Mouse (Mus musculus) stomach, postnatal 0 days (tissue): ENCODE data around the gene Ccpg1os. TPM values are rescaled to one million over a fixed set of nuclear protein-coding genes. Genes with fewer than 3 reads are reported as not detected.

Source experiments
- ATAC-seq: fragments of 200-750 bp; cut with Nextera tagmentation; 2 replicates; pipeline ENCODE4 v1.8.0; 2017; ENCODE audit not compliant: low FRiP score, low TSS enrichment
- DNase-seq: peaks from one replicate; pipeline ENCODE4 v3.0.0-alpha.2; 2016; ENCODE audit warnings: low spot score
- H3K27ac ChIP-seq: fragments of 300-500 bp; sonication (generic); replicated peaks from 2 replicates; pipeline ENCODE4 v1.5.1; 2014; ENCODE audit warnings: mild to moderate bottlenecking, control low read depth
- H3K27me3 ChIP-seq: fragments of 300-500 bp; sonication (generic); 2 replicates; pipeline ENCODE4 v1.6.1; 2014; ENCODE audit warnings: low read length; ENCODE audit not compliant: control insufficient read depth, insufficient read depth
- H3K36me3 ChIP-seq: fragments of 300-500 bp; sonication (generic); 2 replicates; pipeline ENCODE4 v1.6.1; 2014; ENCODE audit warnings: low read length, mixed read lengths; ENCODE audit not compliant: control insufficient read depth, insufficient read depth
- H3K4me1 ChIP-seq: fragments of 300-500 bp; sonication (generic); replicated peaks from 2 replicates; pipeline ENCODE4 v1.6.1; 2014; ENCODE audit warnings: antibody characterized with exemption; ENCODE audit not compliant: control insufficient read depth, insufficient read depth
- H3K4me2 ChIP-seq: fragments of 300-500 bp; sonication (generic); replicated peaks from 2 replicates; pipeline ENCODE4 v1.6.1; 2014; ENCODE audit warnings: low read depth, mild to moderate bottlenecking, control low read depth, moderate library complexity
- H3K4me3 ChIP-seq: fragments of 300-500 bp; sonication (generic); 2 replicates; pipeline ENCODE4 v1.5.1; 2014; ENCODE audit warnings: low read depth, low read length, control low read depth
- H3K9ac ChIP-seq: fragments of 300-500 bp; sonication (generic); 2 replicates; pipeline ENCODE4 v1.6.1; 2014; ENCODE audit warnings: mild to moderate bottlenecking, low read length, control low read depth, mixed read lengths
- H3K9me3 ChIP-seq: fragments of 300-500 bp; sonication (generic); 2 replicates; pipeline ENCODE4 v1.6.1; 2016; ENCODE audit warnings: low read length; ENCODE audit not compliant: control insufficient read depth
- CTCF ChIP-seq: IDR thresholded peaks from 2 replicates; pipeline ENCODE4 v1.5.1; 2016; ENCODE audit warnings: antibody characterized with exemption, low read depth, mild to moderate bottlenecking, moderate library complexity
- EP300 ChIP-seq: optimal IDR thresholded peaks from 2 replicates; pipeline ENCODE3; 2016; ENCODE audit warnings: antibody characterized with exemption
- WGBS: fragments of 180-500 bp; shearing (Covaris S2); extraction: QIAGEN DNeasy Blood & Tissue Kit; methylation state at CpG from one replicate; pipeline ENCODE4 v1.1.7; 2014; 5-methylcytosine and 5-hydroxymethylcytosine counted together
- polyA plus RNA-seq: library from polyadenylated mRNA; unstranded; fragments of >200 nt; fragmentation: Nextera tagmentation; extraction: Ambion mirVana; gene quantifications from 2 replicates; pipeline ENCODE4 v1.2.1, GENCODE M21; 2015

Gene Ccpg1os
- polyA plus RNA-seq, 1 experiment from 2014 or later: 10.6 TPM

DNA sequence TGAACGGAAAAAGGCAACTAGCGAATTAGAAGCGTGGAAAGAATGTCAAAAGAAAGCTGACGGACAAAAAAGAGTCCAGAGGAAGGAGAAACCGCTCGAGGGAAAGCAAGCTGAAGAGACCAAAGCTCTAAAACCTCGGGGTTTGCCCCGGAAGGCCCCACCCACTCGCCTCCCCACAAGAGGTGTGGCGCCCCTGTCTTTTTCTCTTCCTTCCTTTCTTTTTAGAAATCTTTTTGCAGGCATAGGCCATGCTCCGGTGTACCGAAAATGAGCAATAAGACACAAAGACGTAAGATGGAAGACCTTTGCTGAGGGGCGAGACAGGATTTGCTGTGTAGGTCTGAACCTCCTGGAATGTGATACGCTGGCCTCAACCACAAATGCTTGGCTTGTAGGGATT, 23.2 kb downstream of the Ccpg1os start:
- ATAC-seq: no peak

DNA sequence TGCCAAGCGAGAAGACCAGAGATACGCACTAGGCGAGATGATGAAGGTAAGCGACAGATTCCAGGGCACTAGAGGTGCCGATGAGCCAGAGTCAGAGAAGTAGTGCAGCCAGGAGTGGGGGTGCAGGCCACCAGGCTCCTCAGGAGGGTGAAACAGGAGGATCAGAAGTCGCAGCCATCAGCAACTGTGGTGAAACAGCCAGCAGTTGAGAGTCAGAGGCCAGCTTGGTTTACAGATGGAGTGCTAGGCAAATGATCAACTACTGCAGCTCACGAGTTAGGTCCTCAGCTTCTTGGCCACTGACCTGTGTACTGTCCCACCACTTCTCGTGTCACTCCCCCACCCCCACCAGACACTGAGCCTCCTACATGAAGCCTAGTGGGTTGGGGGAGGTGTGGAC, 23.8 kb downstream of the Ccpg1os start:
- WGBS: 70% methylated on average over 8 of the region's 8 CpGs
- no peak for TF ChIP-seq CTCF
- no peak for TF ChIP-seq EP300
- Histone ChIP-seq H3K36me3 (no peaks in the 10 kb centered on the region), H3K9ac (no peak overlapping the region), H3K4me1 (no peaks in the 10 kb centered on the region), H3K4me2 (no peak overlapping the region), H3K27ac (no peak overlapping the region), H3K27me3 (no peaks in the 10 kb centered on the region), H3K4me3 (no peak overlapping the region), H3K9me3 (no peaks in the 10 kb centered on the region)
- no peak for ATAC-seq
- no peak for DNase-seq

More for the DNA sequence above, 23.2 kb downstream of the Ccpg1os start:
- no peak overlapping the region for H3K9ac ChIP-seq
- no peak overlapping the region for H3K4me3 ChIP-seq
- no peaks in the 10 kb centered on the region for H3K27me3 ChIP-seq
- 74% methylated on average over 15 of the region's 15 CpGs for WGBS
- no peak overlapping the region for H3K27ac ChIP-seq
- TF ChIP-seq CTCF (no peak), EP300 (no peak)
- H3K4me1 ChIP-seq: no peaks in the 10 kb centered on the region
- no peaks in the 10 kb centered on the region for H3K9me3 ChIP-seq
- H3K36me3 ChIP-seq: no peaks in the 10 kb centered on the region
- H3K4me2 ChIP-seq: no peak overlapping the region
- DNase-seq: no peak

GRCm38 (mm10) chr9:72958521-72959450, 26.4 kb downstream of the Ccpg1os start, which contains the start of the genes Dyx1c1 and Gm44503:
Dyx1c1 (plus strand) TSS chr9:72958785.
Gm44503 (plus strand) TSS chr9:72958852.
- 2% methylated on average over 43 of the region's 43 CpGs for WGBS
- Histone ChIP-seq H3K4me2 (peak within 1 kb of the TSS; percentile 63), H3K9ac (peak within 1 kb of the TSS; percentile 53), H3K4me1 (no peaks in the 10 kb centered on the region), H3K27ac (no peak within 1 kb of the TSS), H3K9me3 (no peaks in the 10 kb centered on the region), H3K4me3 (peak within 1 kb of the TSS; percentile 58), H3K36me3 (no peaks in the 10 kb centered on the region), H3K27me3 (no peaks in the 10 kb centered on the region)
- ATAC-seq: peak; percentile 87
- DNase-seq: peak; percentile 82
- TF ChIP-seq EP300: no peak
- TF ChIP-seq CTCF: peak; percentile 18

- ATAC-seq (0 out of 2 replicates have a peak, but pooled peaks have one; percentile 52), DNase-seq (peak; percentile 41)
- no peak overlapping the region for H3K27ac ChIP-seq
- TF ChIP-seq CTCF (peak; percentile 82), EP300 (no peak)
- no peak overlapping the region for H3K9ac ChIP-seq
- no peak overlapping the region for H3K4me3 ChIP-seq
- 26% methylated on average over 1 of the region's 1 CpGs for WGBS
- no peaks in the 10 kb centered on the region for H3K4me1 ChIP-seq
- H3K4me2 ChIP-seq: no peak overlapping the region
- no peaks in the 10 kb centered on the region for H3K9me3 ChIP-seq
- no peaks in the 10 kb centered on the region for H3K27me3 ChIP-seq
- no peaks in the 10 kb centered on the region for H3K36me3 ChIP-seq
These were observed 29.6 kb downstream of the Ccpg1os start for GRCm38 (mm10) chr9:72955546-72955945.

DNA sequence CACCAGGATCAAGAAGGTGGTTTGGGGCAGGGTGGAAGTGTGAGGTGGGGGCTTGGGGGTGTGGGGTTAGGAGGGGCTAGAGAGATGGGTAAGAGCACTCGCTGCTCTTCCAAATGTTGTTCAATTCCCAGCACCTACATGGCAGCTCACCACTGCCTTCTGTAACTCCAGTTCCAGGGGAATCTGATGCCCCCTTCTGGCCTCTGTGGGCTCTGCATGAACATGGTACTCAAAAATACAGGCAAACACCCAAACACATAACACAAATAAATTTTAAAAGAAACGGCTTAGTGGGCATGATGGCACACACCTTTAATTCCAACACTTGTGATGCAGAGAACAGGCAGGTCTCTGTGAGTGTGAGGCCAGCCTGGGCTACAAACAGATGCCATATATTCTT, 30.4 kb downstream of the Ccpg1os start:
- no peak overlapping the region for H3K27ac ChIP-seq
- ATAC-seq: no peak
- H3K4me2 ChIP-seq: no peak overlapping the region
- no peaks in the 10 kb centered on the region for H3K9me3 ChIP-seq
- no peaks in the 10 kb centered on the region for H3K36me3 ChIP-seq
- H3K9ac ChIP-seq: no peak overlapping the region
- H3K4me3 ChIP-seq: no peak overlapping the region
- 54% methylated on average over 2 of the region's 2 CpGs for WGBS
- no peaks in the 10 kb centered on the region for H3K27me3 ChIP-seq
- TF ChIP-seq EP300 (no peak), CTCF (peak; percentile 58)
- H3K4me1 ChIP-seq: no peaks in the 10 kb centered on the region
- peak; percentile 21 for DNase-seq

GRCm38 (mm10) chr9:72949572-72949971, 35.6 kb downstream of the Ccpg1os start:
- no peak overlapping the region for H3K4me2 ChIP-seq
- H3K27me3 ChIP-seq: no peaks in the 10 kb centered on the region
- H3K4me1 ChIP-seq: no peaks in the 10 kb centered on the region
- no peak overlapping the region for H3K9ac ChIP-seq
- DNase-seq (no peak), ATAC-seq (no peak)
- no peak overlapping the region for H3K27ac ChIP-seq
- WGBS: 58% methylated on average over 7 of the region's 7 CpGs
- 0 out of 2 replicates have a peak, but pooled peaks cover 4% of the 10 kb centered on the region for H3K36me3 ChIP-seq
- H3K4me3 ChIP-seq: no peak overlapping the region
- no peaks in the 10 kb centered on the region for H3K9me3 ChIP-seq
- no peak for TF ChIP-seq EP300
- TF ChIP-seq CTCF: no peak
